Mouse (Mus musculus): ENCODE data around the gene Fbxo7. TPM values are rescaled to one million over a fixed set of nuclear protein-coding genes. Genes with fewer than 3 reads are reported as not detected.

Fbxo7 gene
- polyA plus RNA-seq, 1 experiment from 2014 or later: 20.2 TPM

- Histone ChIP-seq H3K4me2 (replicated peaks; ENCODE audit: low read depth, low read length) (no peak overlapping the region), H3K9ac (replicated peaks; ENCODE audit: low read depth) (no peak overlapping the region), H3K4me3 (ENCODE audit: low read depth, low read length) (no peak overlapping the region), H3K27me3 (replicated peaks; ENCODE audit: insufficient read depth, low read length) (no peaks in the 10 kb centered on the region), H3K27ac (ENCODE audit: low read length) (no peak overlapping the region), H3K4me1 (ENCODE audit: insufficient read depth, low read depth, low read length) (no peaks in the 10 kb centered on the region), H3K36me3 (ENCODE audit: insufficient read depth, low read length) (peaks cover 12% of the 10 kb centered on the region), H3K9me3 (ENCODE audit: low read length) (no peaks in the 10 kb centered on the region)
- 83% methylated on average over 7 of the region's 7 CpGs for WGBS
- ATAC-seq (no peak), DNase-seq (ENCODE audit: low spot score) (no peak)
- TF ChIP-seq CTCF (IDR thresholded peaks at IDR 0.05) (no peak), EP300 (IDR thresholded peaks at IDR 0.05) (no peak)
Observed at GRCm38 (mm10) chr10:86030743-86031142, 9.0 kb downstream of the Fbxo7 start.

GRCm38 (mm10) chr10:86032517-86032916 is 10.7 kb downstream of the Fbxo7 start:
- DNase-seq (ENCODE audit: low spot score) (no peak), ATAC-seq (no peak)
- 95% methylated on average over 3 of the region's 3 CpGs for WGBS

GRCm38 (mm10) chr10:86034007-86034728 is 12.4 kb downstream of the Fbxo7 start:
- no peak for ATAC-seq

More at GRCm38 (mm10) chr10:86032517-86032916, 10.7 kb downstream of the Fbxo7 start:
- TF ChIP-seq EP300 (IDR thresholded peaks at IDR 0.05) (no peak), CTCF (IDR thresholded peaks at IDR 0.05) (no peak)
- Histone ChIP-seq H3K36me3 (ENCODE audit: insufficient read depth, low read length) (peaks cover 12% of the 10 kb centered on the region), H3K4me1 (ENCODE audit: insufficient read depth, low read depth, low read length) (no peaks in the 10 kb centered on the region), H3K27me3 (replicated peaks; ENCODE audit: insufficient read depth, low read length) (no peaks in the 10 kb centered on the region), H3K9me3 (ENCODE audit: low read length) (no peaks in the 10 kb centered on the region), H3K4me3 (ENCODE audit: low read depth, low read length) (no peak overlapping the region), H3K4me2 (replicated peaks; ENCODE audit: low read depth, low read length) (no peak overlapping the region), H3K27ac (ENCODE audit: low read length) (no peak overlapping the region), H3K9ac (replicated peaks; ENCODE audit: low read depth) (no peak overlapping the region)

GRCm38 (mm10) chr10:86043651-86044050 is 21.9 kb downstream of the Fbxo7 start:
- peaks cover 20% of the 10 kb centered on the region for H3K36me3 ChIP-seq (ENCODE audit: insufficient read depth, low read length)
- 81% methylated on average over 4 of the region's 4 CpGs for WGBS
- no peak overlapping the region for H3K9ac ChIP-seq (replicated peaks; ENCODE audit: low read depth)
- H3K27ac ChIP-seq (ENCODE audit: low read length): no peak overlapping the region
- H3K9me3 ChIP-seq (ENCODE audit: low read length): no peaks in the 10 kb centered on the region
- no peak for TF ChIP-seq EP300 (IDR thresholded peaks at IDR 0.05)
- no peak for TF ChIP-seq CTCF (IDR thresholded peaks at IDR 0.05)
- no peaks in the 10 kb centered on the region for H3K27me3 ChIP-seq (replicated peaks; ENCODE audit: insufficient read depth, low read length)
- H3K4me2 ChIP-seq (replicated peaks; ENCODE audit: low read depth, low read length): no peak overlapping the region
- DNase-seq (ENCODE audit: low spot score) (no peak), ATAC-seq (no peak)
- H3K4me3 ChIP-seq (ENCODE audit: low read depth, low read length): no peak overlapping the region
- no peaks in the 10 kb centered on the region for H3K4me1 ChIP-seq (ENCODE audit: insufficient read depth, low read depth, low read length)

More at GRCm38 (mm10) chr10:86034007-86034728, 12.4 kb downstream of the Fbxo7 start:
- no peak overlapping the region for H3K4me3 ChIP-seq (ENCODE audit: low read depth, low read length)
- H3K36me3 ChIP-seq (ENCODE audit: insufficient read depth, low read length): peaks cover 12% of the 10 kb centered on the region
- no peaks in the 10 kb centered on the region for H3K27me3 ChIP-seq (replicated peaks; ENCODE audit: insufficient read depth, low read length)
- DNase-seq (ENCODE audit: low spot score): no peak
- WGBS: 50% methylated on average over 2 of the region's 2 CpGs
- no peak overlapping the region for H3K9ac ChIP-seq (replicated peaks; ENCODE audit: low read depth)
- H3K4me1 ChIP-seq (ENCODE audit: insufficient read depth, low read depth, low read length): no peaks in the 10 kb centered on the region
- H3K9me3 ChIP-seq (ENCODE audit: low read length): no peaks in the 10 kb centered on the region
- H3K4me2 ChIP-seq (replicated peaks; ENCODE audit: low read depth, low read length): no peak overlapping the region
- no peak overlapping the region for H3K27ac ChIP-seq (ENCODE audit: low read length)
- no peak; the same call in 1 of the 2 replicates for TF ChIP-seq EP300 (IDR thresholded peaks at IDR 0.05)
- no peak for TF ChIP-seq CTCF (IDR thresholded peaks at IDR 0.05)

GRCm38 (mm10) chr10:86044066-86044465 is 22.3 kb downstream of the Fbxo7 start:
- 90% methylated on average over 8 of the region's 8 CpGs for whole genome bisulfite sequencing
- DNase-seq (ENCODE audit: low spot score): no peak
- peaks cover 20% of the 10 kb centered on the region for H3K36me3 ChIP-seq (ENCODE audit: insufficient read depth, low read length)
- no peak overlapping the region for H3K4me3 ChIP-seq (ENCODE audit: low read depth, low read length)
- H3K9ac ChIP-seq (replicated peaks; ENCODE audit: low read depth): no peak overlapping the region
- TF ChIP-seq EP300 (IDR thresholded peaks at IDR 0.05) (no peak), CTCF (IDR thresholded peaks at IDR 0.05) (no peak)
- no peak overlapping the region for H3K27ac ChIP-seq (ENCODE audit: low read length)
- H3K4me2 ChIP-seq (replicated peaks; ENCODE audit: low read depth, low read length): no peak overlapping the region
- no peaks in the 10 kb centered on the region for H3K27me3 ChIP-seq (replicated peaks; ENCODE audit: insufficient read depth, low read length)
- no peaks in the 10 kb centered on the region for H3K4me1 ChIP-seq (ENCODE audit: insufficient read depth, low read depth, low read length)
- no peaks in the 10 kb centered on the region for H3K9me3 ChIP-seq (ENCODE audit: low read length)
- ATAC-seq: no peak

GRCm38 (mm10) chr10:86046371-86046770 is 24.6 kb downstream of the Fbxo7 start:
- H3K4me1 ChIP-seq (ENCODE audit: insufficient read depth, low read depth, low read length): no peaks in the 10 kb centered on the region
- H3K9ac ChIP-seq (replicated peaks; ENCODE audit: low read depth): no peak overlapping the region
- H3K4me2 ChIP-seq (replicated peaks; ENCODE audit: low read depth, low read length): no peak overlapping the region
- peaks cover 20% of the 10 kb centered on the region for H3K36me3 ChIP-seq (ENCODE audit: insufficient read depth, low read length)
- no peak overlapping the region for H3K27ac ChIP-seq (ENCODE audit: low read length)
- H3K4me3 ChIP-seq (ENCODE audit: low read depth, low read length): no peak overlapping the region
- DNase-seq (ENCODE audit: low spot score): no peak
- whole genome bisulfite sequencing: 89% methylated on average over 1 of the region's 1 CpGs
- no peak for ATAC-seq
- no peaks in the 10 kb centered on the region for H3K9me3 ChIP-seq (ENCODE audit: low read length)
- TF ChIP-seq CTCF (IDR thresholded peaks at IDR 0.05) (no peak), EP300 (IDR thresholded peaks at IDR 0.05) (no peak)
- H3K27me3 ChIP-seq (replicated peaks; ENCODE audit: insufficient read depth, low read length): no peaks in the 10 kb centered on the region

Data from lung, postnatal 0 days (tissue).